Mouse (Mus musculus): ENCODE data around the gene Pmvk. TPM values are rescaled to one million over a fixed set of nuclear protein-coding genes. Genes with fewer than 3 reads are reported as not detected.

Pmvk gene
- polyA plus RNA-seq, 1 experiment from 2014 or later, result 53.8 TPM

DNA sequence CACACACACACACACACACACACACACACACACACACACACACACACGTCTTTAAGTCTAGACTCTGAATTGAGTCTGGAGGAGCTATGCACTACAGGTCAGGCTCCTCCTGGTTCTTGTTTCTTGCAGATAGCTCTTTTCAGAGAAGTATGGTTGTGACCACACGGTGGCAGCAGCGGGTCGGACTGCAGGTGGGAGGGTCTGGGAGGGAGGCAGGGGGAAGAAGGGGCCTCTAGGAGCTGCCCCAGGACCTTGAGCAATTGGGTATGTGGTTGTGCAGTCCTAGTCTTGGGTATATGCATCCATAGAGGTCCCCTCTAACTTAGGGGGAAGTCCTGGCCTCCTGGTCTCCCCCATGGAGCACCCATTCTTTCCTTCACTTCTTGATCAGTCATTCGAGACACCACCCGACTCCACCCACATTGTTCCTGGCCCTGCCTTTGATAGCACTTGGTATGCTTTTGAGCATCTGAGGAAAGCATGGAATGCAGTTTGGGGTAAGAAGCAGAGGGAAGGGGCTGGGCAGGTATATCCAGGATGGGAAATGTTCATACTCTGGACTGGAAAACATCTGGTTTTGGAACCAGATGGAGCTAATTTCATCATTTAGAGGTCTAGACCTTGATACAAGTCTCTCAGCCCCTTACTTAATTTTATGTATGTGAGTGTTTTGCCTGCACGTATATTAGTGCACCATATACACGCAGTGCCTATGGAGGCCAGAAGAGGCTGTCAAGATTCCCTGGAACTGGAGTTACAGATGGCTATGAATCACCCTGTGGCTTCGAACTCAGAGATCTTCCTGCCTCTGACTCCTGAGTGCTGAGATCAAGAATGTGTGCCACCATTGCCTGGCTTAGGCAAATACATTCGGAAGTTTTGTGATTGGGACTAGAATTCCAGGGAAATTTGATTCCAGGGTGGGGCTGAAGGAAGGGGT is 2.7 kb downstream of the Pmvk start:
- no peaks in the 10 kb centered on the region for H3K9me3 ChIP-seq (ENCODE audit: control insufficient read depth, low read length)
- no peaks in the 10 kb centered on the region for H3K27me3 ChIP-seq (ENCODE audit: control insufficient read depth, insufficient read depth, low read length)
- no peak overlapping the region for H3K27ac ChIP-seq (ENCODE audit: low read depth, low read length)
- peak; percentile 29; the same call in 1 of the 2 replicates for ATAC-seq (ENCODE audit: low FRiP score, low TSS enrichment)
- WGBS, result 31% methylated on average over 10 of the region's 10 CpGs
- H3K4me3 ChIP-seq (ENCODE audit: low read length), result no peak overlapping the region
- peaks cover 6% of the 10 kb centered on the region; the same call in 1 of the 2 replicates for H3K4me1 ChIP-seq (ENCODE audit: control insufficient read depth, insufficient read depth, low read length)
- no peaks in the 10 kb centered on the region for H3K36me3 ChIP-seq (ENCODE audit: control insufficient read depth, insufficient read depth, low read length)
- H3K9ac ChIP-seq (ENCODE audit: low read depth, low read length), result no peak overlapping the region
- H3K4me2 ChIP-seq (replicated peaks; ENCODE audit: low read depth, low read length), result no peak overlapping the region

GRCm38 (mm10) chr3:89458372-89458964 is 4.1 kb downstream of the Pmvk start:
- H3K27me3 ChIP-seq (ENCODE audit: control insufficient read depth, insufficient read depth, low read length), result no peaks in the 10 kb centered on the region
- no peaks in the 10 kb centered on the region for H3K36me3 ChIP-seq (ENCODE audit: control insufficient read depth, insufficient read depth, low read length)
- WGBS, result 51% methylated on average over 13 of the region's 13 CpGs
- no peaks in the 10 kb centered on the region for H3K9me3 ChIP-seq (ENCODE audit: control insufficient read depth, low read length)
- H3K4me2 ChIP-seq (replicated peaks; ENCODE audit: low read depth, low read length), result peak overlapping the region; percentile 59
- peak overlapping the region; percentile 68 for H3K4me3 ChIP-seq (ENCODE audit: low read length)
- peaks cover 6% of the 10 kb centered on the region; the same call in 1 of the 2 replicates for H3K4me1 ChIP-seq (ENCODE audit: control insufficient read depth, insufficient read depth, low read length)
- H3K9ac ChIP-seq (ENCODE audit: low read depth, low read length), result peak overlapping the region; percentile 72; the same call in 1 of the 2 replicates
- peak overlapping the region; percentile 37; the same call in 1 of the 2 replicates for H3K27ac ChIP-seq (ENCODE audit: low read depth, low read length)
- ATAC-seq (ENCODE audit: low FRiP score, low TSS enrichment), result 0 out of 2 replicates have a peak, but pooled peaks have one; percentile 28

DNA sequence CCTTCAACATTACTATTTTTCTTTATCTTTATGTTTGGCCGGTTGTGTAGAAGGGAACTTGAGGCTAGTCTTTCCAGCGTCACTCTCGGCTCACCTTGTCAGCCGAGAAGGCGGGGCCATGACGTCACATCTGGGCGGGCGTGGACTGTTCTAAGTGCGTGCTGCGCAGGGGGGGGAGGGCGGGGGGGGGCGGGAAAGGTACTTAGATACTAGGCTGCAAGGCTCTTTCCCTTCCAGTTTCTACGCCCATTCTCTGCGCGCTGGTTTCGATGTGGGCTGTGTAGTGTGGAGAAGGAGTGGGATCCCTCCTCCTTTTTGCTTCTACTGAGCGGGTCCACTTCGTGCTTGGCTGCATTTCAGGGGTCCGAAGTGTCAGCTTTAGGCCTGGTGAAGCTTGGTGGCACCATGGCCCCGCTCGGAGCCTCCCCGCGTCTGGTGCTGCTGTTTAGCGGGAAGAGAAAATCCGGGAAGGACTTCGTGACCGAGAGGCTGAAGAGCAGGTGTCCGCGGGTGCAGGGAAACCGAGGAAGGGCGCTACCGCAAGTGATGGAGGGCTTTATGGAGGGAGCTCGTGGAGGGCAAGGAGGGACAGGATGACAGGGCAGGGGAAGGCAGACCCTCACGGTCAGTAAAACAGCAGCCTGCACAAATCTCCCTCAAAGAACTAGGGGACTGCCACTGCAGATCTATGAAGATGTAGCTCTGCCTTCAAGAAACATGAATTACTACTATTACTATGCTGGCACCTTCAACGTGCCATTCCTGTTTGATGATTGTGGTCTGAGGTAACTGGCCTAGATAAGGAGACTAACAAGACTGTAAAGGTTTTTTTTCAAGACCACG is 4.8 kb downstream of the Pmvk start:
- Histone ChIP-seq H3K4me1 (ENCODE audit: control insufficient read depth, insufficient read depth, low read length) (peaks cover 6% of the 10 kb centered on the region; the same call in 1 of the 2 replicates), H3K9ac (ENCODE audit: low read depth, low read length) (peak overlapping the region; percentile 72), H3K36me3 (ENCODE audit: control insufficient read depth, insufficient read depth, low read length) (no peaks in the 10 kb centered on the region), H3K4me2 (replicated peaks; ENCODE audit: low read depth, low read length) (peak overlapping the region; percentile 59), H3K27ac (ENCODE audit: low read depth, low read length) (peak overlapping the region; percentile 79), H3K9me3 (ENCODE audit: control insufficient read depth, low read length) (no peaks in the 10 kb centered on the region), H3K4me3 (ENCODE audit: low read length) (peak overlapping the region; percentile 68), H3K27me3 (ENCODE audit: control insufficient read depth, insufficient read depth, low read length) (no peaks in the 10 kb centered on the region)
- WGBS, result 1% methylated on average over 34 of the region's 36 CpGs
- peak; percentile 88 for ATAC-seq (ENCODE audit: low FRiP score, low TSS enrichment)

DNA sequence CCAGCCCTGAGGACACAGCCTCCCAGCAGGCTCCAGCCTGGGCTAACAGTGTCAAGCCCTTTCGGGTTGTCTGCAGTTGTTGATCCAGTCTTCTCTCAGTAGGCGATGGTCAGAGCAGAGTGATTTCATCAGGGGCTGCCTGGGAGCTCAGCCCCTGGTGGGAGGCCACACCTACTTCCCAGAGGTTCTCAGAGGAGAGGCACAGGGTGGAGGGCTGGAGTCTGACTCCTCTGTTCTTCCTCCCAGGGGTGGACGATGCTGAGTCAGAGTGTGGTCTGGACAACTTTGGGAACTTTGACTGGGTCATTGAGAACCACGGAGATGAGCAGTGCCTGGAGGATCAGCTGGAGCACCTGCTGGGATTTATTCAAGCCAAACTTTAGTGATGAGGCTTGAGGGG is 13.9 kb downstream of the Pmvk start:
- WGBS, result 61% methylated on average over 4 of the region's 4 CpGs
- H3K27me3 ChIP-seq (ENCODE audit: control insufficient read depth, insufficient read depth, low read length), result no peaks in the 10 kb centered on the region
- H3K27ac ChIP-seq (ENCODE audit: low read depth, low read length), result no peak overlapping the region
- ATAC-seq (ENCODE audit: low FRiP score, low TSS enrichment), result no peak
- no peak overlapping the region for H3K4me3 ChIP-seq (ENCODE audit: low read length)
- H3K36me3 ChIP-seq (ENCODE audit: control insufficient read depth, insufficient read depth, low read length), result peaks cover 7% of the 10 kb centered on the region; the same call in 1 of the 2 replicates
- no peak overlapping the region for H3K4me2 ChIP-seq (replicated peaks; ENCODE audit: low read depth, low read length)
- H3K4me1 ChIP-seq (ENCODE audit: control insufficient read depth, insufficient read depth, low read length), result 0 out of 2 replicates have a peak, but pooled peaks cover 3% of the 10 kb centered on the region
- no peak overlapping the region for H3K9ac ChIP-seq (ENCODE audit: low read depth, low read length)
- H3K9me3 ChIP-seq (ENCODE audit: control insufficient read depth, low read length), result no peaks in the 10 kb centered on the region

GRCm38 (mm10) chr3:89472280-89472679 is 17.9 kb downstream of the Pmvk start:
- Histone ChIP-seq H3K4me3 (ENCODE audit: low read length) (no peak overlapping the region), H3K27ac (ENCODE audit: low read depth, low read length) (no peak overlapping the region), H3K9ac (ENCODE audit: low read depth, low read length) (no peak overlapping the region), H3K4me2 (replicated peaks; ENCODE audit: low read depth, low read length) (no peak overlapping the region), H3K27me3 (ENCODE audit: control insufficient read depth, insufficient read depth, low read length) (no peaks in the 10 kb centered on the region), H3K36me3 (ENCODE audit: control insufficient read depth, insufficient read depth, low read length) (peaks cover 6% of the 10 kb centered on the region; the same call in 1 of the 2 replicates), H3K9me3 (ENCODE audit: control insufficient read depth, low read length) (no peaks in the 10 kb centered on the region), H3K4me1 (ENCODE audit: control insufficient read depth, insufficient read depth, low read length) (0 out of 2 replicates have a peak, but pooled peaks cover 3% of the 10 kb centered on the region)
- no peak for ATAC-seq (ENCODE audit: low FRiP score, low TSS enrichment)
- 81% methylated on average over 7 of the region's 7 CpGs for WGBS

- Histone ChIP-seq H3K9me3 (ENCODE audit: control insufficient read depth, low read length) (no peaks in the 10 kb centered on the region), H3K4me3 (ENCODE audit: low read length) (no peak overlapping the region), H3K9ac (ENCODE audit: low read depth, low read length) (no peak overlapping the region), H3K4me2 (replicated peaks; ENCODE audit: low read depth, low read length) (no peak overlapping the region), H3K36me3 (ENCODE audit: control insufficient read depth, insufficient read depth, low read length) (no peaks in the 10 kb centered on the region; the same call in 1 of the 2 replicates), H3K27ac (ENCODE audit: low read depth, low read length) (no peak overlapping the region), H3K4me1 (ENCODE audit: control insufficient read depth, insufficient read depth, low read length) (0 out of 2 replicates have a peak, but pooled peaks cover 3% of the 10 kb centered on the region), H3K27me3 (ENCODE audit: control insufficient read depth, insufficient read depth, low read length) (no peaks in the 10 kb centered on the region)
- no peak for ATAC-seq (ENCODE audit: low FRiP score, low TSS enrichment)
- WGBS, result 78% methylated on average over 6 of the region's 6 CpGs
These were observed 19.5 kb downstream of the Pmvk start for GRCm38 (mm10) chr3:89473838-89474237.

- H3K9me3 ChIP-seq (ENCODE audit: control insufficient read depth, low read length), result no peaks in the 10 kb centered on the region
- 71% methylated on average over 6 of the region's 6 CpGs for WGBS
- H3K36me3 ChIP-seq (ENCODE audit: control insufficient read depth, insufficient read depth, low read length), result no peaks in the 10 kb centered on the region
- H3K4me2 ChIP-seq (replicated peaks; ENCODE audit: low read depth, low read length), result no peak overlapping the region
- no peak overlapping the region for H3K27ac ChIP-seq (ENCODE audit: low read depth, low read length)
- no peak for ATAC-seq (ENCODE audit: low FRiP score, low TSS enrichment)
- no peak overlapping the region for H3K9ac ChIP-seq (ENCODE audit: low read depth, low read length)
- no peak overlapping the region for H3K4me3 ChIP-seq (ENCODE audit: low read length)
- no peaks in the 10 kb centered on the region for H3K27me3 ChIP-seq (ENCODE audit: control insufficient read depth, insufficient read depth, low read length)
- H3K4me1 ChIP-seq (ENCODE audit: control insufficient read depth, insufficient read depth, low read length), result no peaks in the 10 kb centered on the region
These were observed 24.7 kb downstream of the Pmvk start for GRCm38 (mm10) chr3:89479055-89479454.

DNA sequence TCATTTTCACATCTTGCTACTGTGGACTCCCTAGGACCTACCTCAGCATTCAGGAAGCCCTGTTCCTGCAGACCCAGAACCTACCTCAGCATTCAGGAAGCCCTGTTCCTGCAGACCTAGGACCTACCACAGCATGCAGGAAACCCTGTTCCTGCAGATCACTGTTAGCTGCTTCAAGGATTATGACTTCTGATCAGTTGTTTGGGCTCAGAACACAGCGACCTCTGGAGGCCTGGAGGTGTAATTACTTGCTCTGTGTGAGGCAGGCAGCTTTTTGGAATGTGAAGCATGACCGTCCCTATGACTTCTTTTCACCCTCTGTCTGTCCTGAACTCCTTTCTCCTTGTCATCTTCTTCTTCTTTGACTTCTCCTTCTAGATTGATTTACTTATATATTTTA is 27.1 kb downstream of the Pmvk start:
- ATAC-seq (ENCODE audit: low FRiP score, low TSS enrichment), result no peak
- Histone ChIP-seq H3K4me1 (ENCODE audit: control insufficient read depth, insufficient read depth, low read length) (no peaks in the 10 kb centered on the region), H3K9ac (ENCODE audit: low read depth, low read length) (no peak overlapping the region), H3K27ac (ENCODE audit: low read depth, low read length) (no peak overlapping the region), H3K9me3 (ENCODE audit: control insufficient read depth, low read length) (no peaks in the 10 kb centered on the region), H3K4me2 (replicated peaks; ENCODE audit: low read depth, low read length) (no peak overlapping the region), H3K36me3 (ENCODE audit: control insufficient read depth, insufficient read depth, low read length) (no peaks in the 10 kb centered on the region), H3K4me3 (ENCODE audit: low read length) (no peak overlapping the region), H3K27me3 (ENCODE audit: control insufficient read depth, insufficient read depth, low read length) (no peaks in the 10 kb centered on the region)
- WGBS, result 40% methylated on average over 2 of the region's 2 CpGs

Data from kidney, embryonic 14.5 days (tissue).